Mouse (Mus musculus) olfactory bulb, adult 2 months (tissue): ENCODE data around the gene Mast4. TPM values are rescaled to one million over a fixed set of nuclear protein-coding genes. Genes with fewer than 3 reads are reported as not detected.

Experiments used
- H3K27ac ChIP-seq: fragments of 200-500 bp; 2 replicates; pipeline ENCODE4 v1.5.1; 2012; ENCODE audit warnings: low read depth, low read length; ENCODE audit not compliant: insufficient read depth
- H3K4me1 ChIP-seq: fragments of 200-500 bp; 2 replicates; pipeline ENCODE4 v1.6.1; 2012; ENCODE audit warnings: low read length; ENCODE audit not compliant: control insufficient read depth, insufficient read depth
- H3K4me3 ChIP-seq: fragments of 200-500 bp; 2 replicates; pipeline ENCODE4 v1.5.1; 2012; ENCODE audit warnings: mild to moderate bottlenecking, low read depth, low read length, moderate library complexity; ENCODE audit not compliant: insufficient read depth
- CTCF ChIP-seq: fragments of 200-500 bp; IDR thresholded peaks from 2 replicates; pipeline ENCODE4 v1.5.1; 2012; ENCODE audit warnings: low read depth, mild to moderate bottlenecking, low read length, moderate library complexity; ENCODE audit not compliant: insufficient read depth
- POLR2A ChIP-seq: fragments of 200-500 bp; IDR thresholded peaks from 2 replicates; pipeline ENCODE4 v1.6.1; 2012; ENCODE audit warnings: mild to moderate bottlenecking, low read depth, low read length, moderate library complexity; ENCODE audit not compliant: insufficient read depth
- WGBS: fragments of 180-500 bp; shearing (Covaris S2); methylation state at CpG from one replicate; pipeline ENCODE4 v1.1.7; 2018; 5-methylcytosine and 5-hydroxymethylcytosine counted together
- polyA plus RNA-seq: library from polyadenylated mRNA; stranded (reverse); fragments of >200 nt; gene quantifications from 2 replicates; pipeline ENCODE4 v1.2.4, GENCODE M21; 2012; ENCODE audit warnings: low replicate concordance; ENCODE audit not compliant: missing spikeins, insufficient read depth, insufficient read length

Gene Mast4
- polyA plus RNA-seq, 1 experiment, result not detected

DNA sequence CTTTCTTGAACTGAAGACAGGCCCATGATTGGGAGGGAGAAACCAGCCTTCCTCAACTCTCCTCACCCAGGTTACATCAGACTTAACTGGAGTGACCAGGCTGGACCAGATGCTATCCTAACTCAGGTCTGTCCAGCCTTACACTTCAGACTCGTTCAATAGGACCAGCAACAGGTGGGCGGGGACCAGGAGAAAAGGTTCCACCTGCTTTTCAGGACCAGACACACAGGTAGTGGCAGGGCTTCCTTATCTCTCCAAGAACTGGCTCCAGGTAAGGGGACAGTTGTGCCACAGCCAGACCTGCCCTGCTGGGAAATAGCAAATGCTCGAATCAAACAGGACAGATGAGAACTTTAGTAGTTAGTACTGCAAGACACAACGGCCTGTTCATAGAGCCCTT lies 430.6 kb downstream of the Mast4 start:
- H3K4me1 ChIP-seq, result peaks cover 25% of the 10 kb centered on the region
- no peak overlapping the region for H3K27ac ChIP-seq
- no peak overlapping the region for H3K4me3 ChIP-seq
- no peak for TF ChIP-seq POLR2A
- no peak for TF ChIP-seq CTCF
- 84% methylated on average over 4 of the region's 4 CpGs for WGBS

GRCm38 (mm10) chr13:102902123-102902522 lies 432.2 kb downstream of the Mast4 start:
- H3K4me3 ChIP-seq, result no peak overlapping the region
- H3K4me1 ChIP-seq, result peaks cover 29% of the 10 kb centered on the region
- WGBS, result 89% methylated on average over 7 of the region's 7 CpGs
- no peak overlapping the region for H3K27ac ChIP-seq
- no peak for TF ChIP-seq CTCF
- no peak for TF ChIP-seq POLR2A

- 67% methylated on average over 8 of the region's 8 CpGs for WGBS
- Histone ChIP-seq H3K4me1 (peaks cover 26% of the 10 kb centered on the region), H3K4me3 (no peak overlapping the region), H3K27ac (no peak overlapping the region)
- no peak for TF ChIP-seq POLR2A
- no peak for TF ChIP-seq CTCF
Observed at GRCm38 (mm10) chr13:102900531-102900930, 433.8 kb downstream of the Mast4 start.

DNA sequence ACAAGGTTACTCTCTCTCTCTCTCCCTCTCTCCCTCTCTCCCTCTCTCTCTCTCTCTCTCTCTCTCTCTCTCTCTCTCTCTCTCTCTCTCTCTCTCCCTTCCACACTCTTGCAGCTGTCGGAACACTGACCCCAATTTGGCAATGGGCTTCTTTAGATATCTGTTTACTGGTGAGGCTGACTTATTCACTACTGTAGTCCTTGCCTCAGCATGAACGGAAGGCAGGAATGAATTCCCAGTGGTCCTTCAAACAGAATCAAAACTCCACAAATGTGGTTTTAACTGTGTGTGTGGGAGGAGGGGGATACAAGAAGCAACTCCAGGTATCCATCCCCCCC lies 434.2 kb downstream of the Mast4 start:
- no peak overlapping the region for H3K27ac ChIP-seq
- TF ChIP-seq POLR2A (no peak), CTCF (no peak)
- 73% methylated on average over 2 of the region's 2 CpGs for WGBS
- H3K4me1 ChIP-seq, result peaks cover 23% of the 10 kb centered on the region
- no peak overlapping the region for H3K4me3 ChIP-seq

DNA sequence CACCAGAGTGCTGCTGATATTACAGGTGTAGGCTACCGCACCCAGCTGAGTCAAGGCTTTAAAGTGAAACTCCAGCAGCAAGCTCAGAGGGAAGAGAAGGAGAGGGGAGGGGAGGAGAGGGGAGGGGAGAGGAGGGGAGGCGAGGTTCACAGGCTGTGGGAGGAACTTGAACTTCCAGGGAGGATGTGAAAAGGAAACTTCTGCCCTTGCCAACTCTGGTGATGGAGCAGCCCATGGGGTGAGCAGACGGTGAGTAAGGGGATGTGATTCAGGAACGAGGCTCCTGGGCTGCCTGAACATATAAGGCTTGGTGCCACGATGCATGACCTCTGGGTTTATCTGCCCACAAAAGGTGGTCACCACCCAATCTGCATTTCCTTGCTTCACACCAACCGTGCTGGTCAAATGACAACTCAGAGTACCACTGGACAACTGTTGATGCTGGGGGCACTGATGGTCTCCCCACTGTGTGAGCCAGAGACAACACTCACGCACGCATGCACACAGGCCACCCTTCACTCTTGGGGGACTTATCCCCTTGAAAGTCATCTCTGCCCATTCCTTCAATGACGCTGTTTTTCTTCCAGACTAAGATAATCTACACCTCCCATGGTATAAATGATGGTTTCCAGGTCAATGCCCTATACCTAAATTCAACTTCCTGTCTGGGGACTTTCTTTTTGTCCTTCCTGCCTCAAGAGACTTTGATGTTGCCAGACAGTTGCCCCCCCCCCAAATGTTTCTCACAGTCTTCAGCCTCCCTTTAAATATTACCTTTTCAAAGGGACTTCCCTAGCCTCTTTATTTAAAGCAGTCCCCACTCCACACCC lies 434.8 kb downstream of the Mast4 start:
- WGBS, result 85% methylated on average over 9 of the region's 9 CpGs
- no peak overlapping the region for H3K4me3 ChIP-seq
- TF ChIP-seq POLR2A (no peak), CTCF (no peak)
- H3K27ac ChIP-seq, result no peak overlapping the region
- peaks cover 26% of the 10 kb centered on the region for H3K4me1 ChIP-seq

DNA sequence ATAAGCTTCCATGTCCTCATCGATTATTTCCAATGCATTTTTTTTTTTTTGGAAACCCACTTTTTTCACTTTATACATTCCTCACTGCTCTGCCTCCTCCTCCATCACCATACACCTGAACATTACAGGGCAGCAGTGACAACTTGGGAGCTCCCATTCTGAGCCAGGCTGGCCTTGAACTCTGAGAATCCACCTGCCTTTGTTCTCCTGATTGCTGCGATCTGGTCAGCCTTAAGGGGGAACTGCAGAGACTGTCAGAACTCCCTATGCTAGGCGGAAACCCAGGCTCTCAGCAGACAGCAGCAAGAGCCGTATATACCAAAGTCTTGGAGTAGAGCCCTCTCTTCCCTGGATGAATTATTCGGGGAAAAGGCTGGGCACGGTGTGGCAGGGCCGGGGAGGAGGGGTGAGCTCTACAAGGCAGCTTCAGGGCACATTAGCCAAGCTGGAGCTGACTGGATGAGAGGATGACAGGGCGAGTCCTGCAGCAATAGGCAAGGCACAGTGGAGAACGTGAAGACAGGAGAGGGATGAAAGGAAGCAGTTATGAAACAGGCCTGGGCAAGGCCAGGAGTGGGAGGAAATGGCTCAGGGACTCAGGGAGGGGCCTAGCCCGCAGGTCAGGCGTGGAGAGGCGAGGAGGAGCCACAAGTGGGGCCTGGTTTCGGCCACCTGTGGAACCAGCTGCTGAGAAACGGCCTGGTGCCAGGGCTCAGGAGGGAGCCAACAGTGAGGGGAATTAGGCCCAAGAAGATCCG lies 435.7 kb downstream of the Mast4 start:
- TF ChIP-seq CTCF (no peak), POLR2A (no peak)
- H3K4me3 ChIP-seq, result no peak overlapping the region
- H3K27ac ChIP-seq, result peak overlapping the region; percentile 33; the same call in 1 of the 2 replicates
- WGBS, result 71% methylated on average over 15 of the region's 15 CpGs
- H3K4me1 ChIP-seq, result peaks cover 24% of the 10 kb centered on the region

- TF ChIP-seq POLR2A (no peak), CTCF (no peak)
- Histone ChIP-seq H3K27ac (no peak overlapping the region), H3K4me3 (no peak overlapping the region), H3K4me1 (peaks cover 19% of the 10 kb centered on the region)
Observed at GRCm38 (mm10) chr13:102896322-102896721, 438.0 kb downstream of the Mast4 start.

DNA sequence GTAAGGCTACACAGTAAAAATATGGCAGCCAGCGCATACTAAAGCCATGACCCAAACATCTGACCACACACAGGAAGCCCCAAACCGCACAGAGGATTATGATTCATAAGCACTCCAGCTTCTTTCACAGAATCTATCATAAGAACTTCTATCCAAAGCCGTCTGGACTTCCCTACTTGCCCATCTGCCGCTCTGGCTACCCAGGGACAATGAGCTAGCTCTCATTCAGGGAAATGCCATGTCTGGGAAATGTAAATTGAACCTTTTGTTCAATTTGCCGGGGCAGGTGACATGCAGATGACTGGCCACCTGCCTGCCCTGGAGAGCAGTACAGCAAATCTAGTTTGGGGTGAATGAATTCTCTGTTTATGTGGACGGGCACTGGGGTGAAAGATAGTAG lies 438.4 kb downstream of the Mast4 start:
- TF ChIP-seq POLR2A (no peak), CTCF (no peak)
- no peak overlapping the region for H3K4me3 ChIP-seq
- H3K4me1 ChIP-seq, result peaks cover 16% of the 10 kb centered on the region
- no peak overlapping the region for H3K27ac ChIP-seq
- 84% methylated on average over 6 of the region's 6 CpGs for WGBS
